Mouse (Mus musculus): ENCODE data around the gene Zmynd12. TPM values are rescaled to one million over a fixed set of nuclear protein-coding genes. Genes with fewer than 3 reads are reported as not detected.

Zmynd12 gene
- 0.63 TPM in 1 of 2 replicates, not detected in the other for polyA plus RNA-seq (2015; fragmentation: Nextera tagmentation; extraction: Ambion mirVana)

DNA sequence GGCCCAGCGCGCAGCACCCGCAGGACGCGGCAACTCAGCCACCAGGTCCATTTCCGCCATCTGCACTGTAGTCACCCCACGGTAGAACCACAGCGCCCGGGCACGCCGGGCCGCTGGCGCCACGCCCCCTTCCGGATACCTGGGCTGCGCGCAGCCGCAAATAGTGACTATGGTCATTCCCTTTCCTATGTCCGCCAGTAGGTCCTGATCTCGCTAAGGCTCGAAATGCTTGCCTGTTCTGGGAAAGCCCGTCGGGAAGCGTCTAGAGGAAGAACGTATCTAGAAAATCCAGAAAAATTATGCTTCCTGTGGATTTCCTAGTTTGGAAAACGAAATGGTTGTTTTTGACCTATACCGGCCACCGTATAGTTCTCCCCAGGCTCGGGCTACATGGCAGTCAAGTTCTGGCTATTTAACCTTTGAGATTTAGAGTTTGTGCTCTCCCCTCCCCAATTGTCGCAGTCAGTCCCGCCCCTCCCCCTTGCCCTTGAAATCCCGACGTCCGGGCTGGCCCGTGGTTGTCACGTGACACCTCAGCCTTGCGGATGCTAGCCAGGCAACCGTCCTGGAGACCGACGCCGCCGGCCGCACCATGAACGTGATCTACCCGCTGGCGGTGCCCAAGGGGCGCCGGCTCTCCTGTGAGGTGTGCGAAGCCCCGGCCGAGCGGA lies at the start of gene Zmynd12, which contains the start of gene Ppcs:
Gene Zmynd12 (plus strand): TSS at position 521 of the 671 bp plus-strand sequence.
Gene Ppcs (minus strand): TSS at position 127 of the 671 bp plus-strand sequence.
- H3K4me1 ChIP-seq, result peaks cover 19% of the 10 kb centered on the region
- under 1% methylated on average over 52 of the region's 52 CpGs for WGBS
- H3K36me3 ChIP-seq, result peaks cover 9% of the 10 kb centered on the region; the same call in 1 of the 2 replicates
- H3K27me3 ChIP-seq, result no peaks in the 10 kb centered on the region
- peak within 1 kb of the TSS; percentile 63 for H3K4me3 ChIP-seq
- H3K4me2 ChIP-seq, result peak within 1 kb of the TSS; percentile 92
- H3K9me3 ChIP-seq, result no peaks in the 10 kb centered on the region
- H3K27ac ChIP-seq, result peak within 1 kb of the TSS; percentile 88
- ATAC-seq (ENCODE audit: insufficient number of reproducible peaks, insufficient read depth, low FRiP score, low TSS enrichment, low read depth), result peak; percentile 92
- peak within 1 kb of the TSS; percentile 85 for H3K9ac ChIP-seq

GRCm38 (mm10) chr4:119381471-119382190 lies 41.0 kb upstream of the Zmynd12 start:
- Histone ChIP-seq H3K9me3 (no peaks in the 10 kb centered on the region), H3K36me3 (no peaks in the 10 kb centered on the region), H3K27ac (no peak overlapping the region), H3K4me1 (0 out of 2 replicates have a peak, but pooled peaks cover 3% of the 10 kb centered on the region), H3K4me3 (no peak overlapping the region), H3K9ac (no peak overlapping the region), H3K27me3 (no peaks in the 10 kb centered on the region), H3K4me2 (no peak overlapping the region)
- 78% methylated on average over 7 of the region's 7 CpGs for WGBS
- no peak for ATAC-seq (ENCODE audit: insufficient number of reproducible peaks, insufficient read depth, low FRiP score, low TSS enrichment, low read depth)

DNA sequence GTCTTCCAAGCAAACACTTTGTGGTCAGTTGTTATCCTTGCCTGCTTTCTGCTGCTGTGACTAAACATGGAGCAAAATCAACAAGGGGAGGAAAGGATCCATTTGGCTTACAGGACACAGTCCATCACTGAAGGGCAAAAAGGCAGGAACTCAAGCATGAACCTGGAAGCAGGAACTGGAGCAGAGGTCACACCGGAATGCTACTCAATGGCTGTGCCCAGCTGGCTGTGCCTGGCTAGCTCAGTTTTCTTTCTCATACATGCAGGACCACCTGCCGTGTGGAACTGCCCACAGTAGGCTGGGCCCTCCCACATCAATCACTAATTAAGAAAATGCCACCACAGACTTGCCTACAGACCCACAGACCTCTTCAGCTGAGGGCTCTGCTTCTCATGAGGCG lies 33.4 kb upstream of the Zmynd12 start:
- Histone ChIP-seq H3K36me3 (no peaks in the 10 kb centered on the region), H3K9me3 (0 out of 2 replicates have a peak, but pooled peaks cover 3% of the 10 kb centered on the region), H3K4me1 (no peaks in the 10 kb centered on the region), H3K9ac (no peak overlapping the region), H3K27me3 (no peaks in the 10 kb centered on the region), H3K4me2 (no peak overlapping the region), H3K27ac (no peak overlapping the region), H3K4me3 (no peak overlapping the region)
- WGBS, result 72% methylated on average over 3 of the region's 3 CpGs
- no peak for ATAC-seq (ENCODE audit: insufficient number of reproducible peaks, insufficient read depth, low FRiP score, low TSS enrichment, low read depth)

GRCm38 (mm10) chr4:119390369-119390768 lies 32.2 kb upstream of the Zmynd12 start:
- no peaks in the 10 kb centered on the region for H3K36me3 ChIP-seq
- no peak for ATAC-seq (ENCODE audit: insufficient number of reproducible peaks, insufficient read depth, low FRiP score, low TSS enrichment, low read depth)
- H3K9ac ChIP-seq, result no peak overlapping the region
- H3K4me1 ChIP-seq, result no peaks in the 10 kb centered on the region
- H3K4me2 ChIP-seq, result no peak overlapping the region
- 75% methylated on average over 1 of the region's 1 CpGs for WGBS
- H3K27ac ChIP-seq, result no peak overlapping the region
- H3K9me3 ChIP-seq, result 0 out of 2 replicates have a peak, but pooled peaks cover 3% of the 10 kb centered on the region
- no peaks in the 10 kb centered on the region for H3K27me3 ChIP-seq
- H3K4me3 ChIP-seq, result no peak overlapping the region

DNA sequence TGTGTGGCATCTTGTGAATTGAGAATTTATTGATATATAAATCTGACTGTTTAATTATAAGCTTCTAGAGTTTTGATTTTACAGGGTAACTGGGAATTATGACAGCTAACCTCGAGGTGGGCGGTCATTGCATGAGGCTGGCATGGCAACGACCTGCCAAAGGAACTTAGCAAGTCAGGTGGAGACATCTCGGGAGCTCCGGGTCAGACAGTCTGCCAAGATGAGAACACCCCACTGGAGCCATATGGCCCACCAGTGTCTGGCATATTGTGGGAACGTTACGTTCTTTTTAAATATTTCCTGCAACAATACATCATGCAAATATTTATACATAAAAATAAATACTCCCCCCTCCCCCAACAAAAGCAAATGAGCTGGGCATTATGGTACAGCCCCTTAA lies 23.9 kb upstream of the Zmynd12 start:
- H3K9ac ChIP-seq, result no peak overlapping the region
- H3K36me3 ChIP-seq, result 0 out of 2 replicates have a peak, but pooled peaks cover 3% of the 10 kb centered on the region
- ATAC-seq (ENCODE audit: insufficient number of reproducible peaks, insufficient read depth, low FRiP score, low TSS enrichment, low read depth), result no peak
- H3K4me2 ChIP-seq, result no peak overlapping the region
- 81% methylated on average over 7 of the region's 7 CpGs for WGBS
- peaks cover 13% of the 10 kb centered on the region for H3K9me3 ChIP-seq
- no peaks in the 10 kb centered on the region for H3K4me1 ChIP-seq
- no peak overlapping the region for H3K4me3 ChIP-seq
- no peaks in the 10 kb centered on the region for H3K27me3 ChIP-seq
- H3K27ac ChIP-seq, result no peak overlapping the region

- H3K27me3 ChIP-seq, result no peaks in the 10 kb centered on the region
- 0 out of 2 replicates have a peak, but pooled peaks cover 3% of the 10 kb centered on the region for H3K36me3 ChIP-seq
- no peak overlapping the region for H3K9ac ChIP-seq
- 60% methylated on average over 7 of the region's 7 CpGs for WGBS
- ATAC-seq (ENCODE audit: insufficient number of reproducible peaks, insufficient read depth, low FRiP score, low TSS enrichment, low read depth), result no peak
- peaks cover 16% of the 10 kb centered on the region for H3K9me3 ChIP-seq
- no peaks in the 10 kb centered on the region for H3K4me1 ChIP-seq
- no peak overlapping the region for H3K4me3 ChIP-seq
- no peak overlapping the region for H3K27ac ChIP-seq
- no peak overlapping the region for H3K4me2 ChIP-seq
These were observed 21.7 kb upstream of the Zmynd12 start for GRCm38 (mm10) chr4:119400896-119401295.

- Histone ChIP-seq H3K36me3 (0 out of 2 replicates have a peak, but pooled peaks cover 3% of the 10 kb centered on the region), H3K4me2 (no peak overlapping the region), H3K4me1 (no peaks in the 10 kb centered on the region), H3K27ac (no peak overlapping the region), H3K4me3 (no peak overlapping the region), H3K27me3 (no peaks in the 10 kb centered on the region), H3K9ac (no peak overlapping the region), H3K9me3 (peaks cover 16% of the 10 kb centered on the region)
- ATAC-seq (ENCODE audit: insufficient number of reproducible peaks, insufficient read depth, low FRiP score, low TSS enrichment, low read depth), result no peak
- WGBS, result 93% methylated on average over 2 of the region's 2 CpGs
These were observed 19.2 kb upstream of the Zmynd12 start for GRCm38 (mm10) chr4:119403431-119403830.

GRCm38 (mm10) chr4:119411877-119412650 lies 10.6 kb upstream of the Zmynd12 start:
- peaks cover 15% of the 10 kb centered on the region for H3K4me1 ChIP-seq
- no peak overlapping the region for H3K4me3 ChIP-seq
- no peak overlapping the region for H3K27ac ChIP-seq
- no peak for ATAC-seq (ENCODE audit: insufficient number of reproducible peaks, insufficient read depth, low FRiP score, low TSS enrichment, low read depth)
- H3K9ac ChIP-seq, result no peak overlapping the region
- no peaks in the 10 kb centered on the region for H3K27me3 ChIP-seq
- H3K36me3 ChIP-seq, result no peaks in the 10 kb centered on the region
- H3K9me3 ChIP-seq, result no peaks in the 10 kb centered on the region
- WGBS, result 65% methylated on average over 12 of the region's 12 CpGs
- no peak overlapping the region for H3K4me2 ChIP-seq

DNA sequence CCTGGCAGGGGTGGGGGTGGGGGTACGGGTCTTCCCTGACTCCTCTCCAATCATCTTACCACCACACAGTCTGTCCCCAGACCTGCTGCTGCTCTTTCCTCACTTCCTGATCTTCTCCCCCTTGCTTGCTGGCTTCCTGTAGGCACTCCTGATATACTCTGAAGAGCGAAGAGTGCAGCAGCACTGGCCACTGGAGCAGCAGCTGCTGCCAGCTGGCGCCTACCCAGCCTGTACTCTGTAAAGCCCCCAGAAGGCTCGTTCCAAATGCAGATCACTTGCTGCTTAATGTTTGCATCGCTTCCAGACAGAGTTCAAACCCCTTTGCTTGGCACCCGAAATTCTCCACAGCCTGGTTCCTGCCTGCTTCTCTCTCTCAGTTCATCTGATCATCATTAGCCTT lies 9.8 kb upstream of the Zmynd12 start:
- no peak overlapping the region for H3K9ac ChIP-seq
- peaks cover 15% of the 10 kb centered on the region for H3K4me1 ChIP-seq
- ATAC-seq (ENCODE audit: insufficient number of reproducible peaks, insufficient read depth, low FRiP score, low TSS enrichment, low read depth), result no peak
- no peaks in the 10 kb centered on the region for H3K9me3 ChIP-seq
- 56% methylated on average over 6 of the region's 6 CpGs for WGBS
- H3K4me3 ChIP-seq, result no peak overlapping the region
- H3K27me3 ChIP-seq, result no peaks in the 10 kb centered on the region
- no peak overlapping the region for H3K27ac ChIP-seq
- no peak overlapping the region for H3K4me2 ChIP-seq
- no peaks in the 10 kb centered on the region for H3K36me3 ChIP-seq

DNA sequence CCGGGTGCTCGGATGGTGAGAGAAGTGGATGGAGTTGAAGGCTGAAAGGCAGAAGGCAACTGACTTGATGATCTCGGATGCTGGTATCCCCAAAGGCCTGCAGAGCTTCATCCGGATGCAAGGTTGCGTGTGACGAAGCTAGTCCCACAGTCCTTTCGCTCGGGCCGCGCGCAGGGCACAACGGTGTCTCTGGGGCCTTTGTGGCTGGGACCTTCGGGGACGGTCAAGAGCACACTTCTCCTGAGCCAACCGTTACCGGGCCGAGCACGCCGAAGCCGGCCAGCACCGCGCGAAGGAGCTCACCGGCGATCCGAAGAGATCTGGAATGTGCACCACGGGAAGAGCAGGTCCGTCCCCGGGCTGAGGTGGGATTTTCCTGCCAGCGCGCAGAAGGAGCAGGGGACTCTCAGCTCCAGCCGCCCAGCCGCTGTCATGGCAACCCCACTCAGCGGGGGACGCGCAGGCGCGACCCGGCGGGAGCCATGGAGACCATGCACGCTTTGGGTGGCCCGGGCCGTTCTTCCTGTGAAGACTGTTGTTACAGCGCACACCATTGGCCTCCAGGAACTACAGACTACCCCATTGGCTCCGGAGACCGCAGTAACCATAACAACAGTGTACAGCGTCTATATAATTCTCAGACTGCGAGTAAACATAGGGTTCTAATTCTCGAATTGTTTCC lies 7.4 kb upstream of the Zmynd12 start, which contains the start of gene Ccdc30:
Gene Ccdc30 (minus strand): TSS at position 450 of the 682 bp plus-strand sequence.
- ATAC-seq (ENCODE audit: insufficient number of reproducible peaks, insufficient read depth, low FRiP score, low TSS enrichment, low read depth), result peak; percentile 100
- H3K27me3 ChIP-seq, result no peaks in the 10 kb centered on the region
- H3K4me3 ChIP-seq, result peak within 1 kb of the TSS; percentile 62
- under 1% methylated on average over 49 of the region's 49 CpGs for WGBS
- H3K27ac ChIP-seq, result no peak within 1 kb of the TSS
- no peaks in the 10 kb centered on the region for H3K9me3 ChIP-seq
- H3K4me2 ChIP-seq, result peak within 1 kb of the TSS; percentile 94
- peak within 1 kb of the TSS; percentile 70 for H3K9ac ChIP-seq
- peaks cover 15% of the 10 kb centered on the region for H3K4me1 ChIP-seq
- H3K36me3 ChIP-seq, result peaks cover 9% of the 10 kb centered on the region; the same call in 1 of the 2 replicates

- H3K4me3 ChIP-seq, result no peak overlapping the region
- H3K4me2 ChIP-seq, result no peak overlapping the region
- 83% methylated on average over 3 of the region's 3 CpGs for WGBS
- no peak for ATAC-seq (ENCODE audit: insufficient number of reproducible peaks, insufficient read depth, low FRiP score, low TSS enrichment, low read depth)
- peaks cover 9% of the 10 kb centered on the region; the same call in 1 of the 2 replicates for H3K36me3 ChIP-seq
- H3K9me3 ChIP-seq, result no peaks in the 10 kb centered on the region
- H3K27me3 ChIP-seq, result no peaks in the 10 kb centered on the region
- H3K9ac ChIP-seq, result no peak overlapping the region
- peaks cover 22% of the 10 kb centered on the region for H3K4me1 ChIP-seq
- no peak overlapping the region for H3K27ac ChIP-seq
These were observed 5.3 kb upstream of the Zmynd12 start for GRCm38 (mm10) chr4:119417270-119417669.

Measured in embryonic facial prominence, embryonic 13.5 days (tissue).